Mouse (Mus musculus) embryonic facial prominence, embryonic 10.5 days (tissue): Measurements from ENCODE around the gene Sox5. TPM values are rescaled to one million over a fixed set of nuclear protein-coding genes. Genes with fewer than 3 reads are reported as not detected.

Experiments used
- DNase-seq: peaks from one replicate; pipeline ENCODE4 v3.0.0-alpha.2; 2017; ENCODE audit warnings: low spot score
- H3K27ac ChIP-seq: fragments of 300-500 bp; sonication (generic); replicated peaks from 2 replicates; pipeline ENCODE4 v1.5.1; 2016; ENCODE audit warnings: mild to moderate bottlenecking
- H3K27me3 ChIP-seq: fragments of 300-500 bp; sonication (generic); replicated peaks from 2 replicates; pipeline ENCODE4 v1.6.1; 2016; ENCODE audit warnings: low read depth, mild to moderate bottlenecking; ENCODE audit not compliant: poor library complexity, severe bottlenecking
- H3K36me3 ChIP-seq: fragments of 300-500 bp; sonication (generic); replicated peaks from 2 replicates; pipeline ENCODE4 v1.6.1; 2016; ENCODE audit warnings: mild to moderate bottlenecking, moderate library complexity
- H3K4me1 ChIP-seq: fragments of 300-500 bp; sonication (generic); 2 replicates; pipeline ENCODE4 v1.6.1; 2016
- H3K4me3 ChIP-seq: fragments of 300-500 bp; sonication (generic); 2 replicates; pipeline ENCODE4 v1.5.1; 2016; ENCODE audit warnings: mild to moderate bottlenecking, moderate library complexity
- H3K9me3 ChIP-seq: fragments of 300-500 bp; sonication (generic); 2 replicates; pipeline ENCODE4 v1.6.1; 2016; ENCODE audit warnings: mild to moderate bottlenecking
- WGBS: fragments of 180-500 bp; shearing (Covaris S2); methylation state at CpG from one replicate; pipeline ENCODE4 v1.1.7; 2016; 5-methylcytosine and 5-hydroxymethylcytosine counted together
- polyA plus RNA-seq: library from polyadenylated mRNA; unstranded; fragments of >200 nt; fragmentation: Nextera tagmentation; extraction: Ambion mirVana; gene quantifications from 2 replicates; pipeline ENCODE4 v1.2.1, GENCODE M21; 2016

The Sox5 gene
- polyA plus RNA-seq = 60.0 and 65.1 TPM in 2 replicates

- H3K36me3 ChIP-seq = no peaks in the 10 kb centered on the region
- peaks cover 29% of the 10 kb centered on the region for H3K4me1 ChIP-seq
- DNase-seq = peak; percentile 77
- no peaks in the 10 kb centered on the region for H3K9me3 ChIP-seq
- H3K27ac ChIP-seq = peak within 1 kb of the TSS; percentile 86
- under 1% methylated on average over 47 of the region's 47 CpGs for WGBS
- peak within 1 kb of the TSS; percentile 73 for H3K4me3 ChIP-seq
- peaks cover 50% of the 10 kb centered on the region for H3K27me3 ChIP-seq
These were observed at the start of gene Sox5 for GRCm38 (mm10) chr6:144781431-144782030. Gene Sox5 (minus strand): TSS chr6:144781977.

GRCm38 (mm10) chr6:144825018-144825602 lies 43.3 kb upstream of the Sox5 start:
- no peaks in the 10 kb centered on the region for H3K9me3 ChIP-seq
- no peak for DNase-seq
- 94% methylated on average over 6 of the region's 6 CpGs for WGBS
- no peaks in the 10 kb centered on the region for H3K36me3 ChIP-seq
- H3K27me3 ChIP-seq = no peaks in the 10 kb centered on the region
- no peak overlapping the region for H3K4me3 ChIP-seq
- H3K4me1 ChIP-seq = peaks cover 7% of the 10 kb centered on the region; the same call in 1 of the 2 replicates
- no peak overlapping the region for H3K27ac ChIP-seq

- Histone ChIP-seq H3K9me3 (no peaks in the 10 kb centered on the region), H3K27ac (no peak overlapping the region), H3K4me1 (peaks cover 7% of the 10 kb centered on the region; the same call in 1 of the 2 replicates), H3K4me3 (no peak overlapping the region), H3K27me3 (no peaks in the 10 kb centered on the region), H3K36me3 (no peaks in the 10 kb centered on the region)
- DNase-seq = no peak
- WGBS = 78% methylated on average over 12 of the region's 12 CpGs
These were observed 42.4 kb upstream of the Sox5 start for GRCm38 (mm10) chr6:144824153-144824552.

DNA sequence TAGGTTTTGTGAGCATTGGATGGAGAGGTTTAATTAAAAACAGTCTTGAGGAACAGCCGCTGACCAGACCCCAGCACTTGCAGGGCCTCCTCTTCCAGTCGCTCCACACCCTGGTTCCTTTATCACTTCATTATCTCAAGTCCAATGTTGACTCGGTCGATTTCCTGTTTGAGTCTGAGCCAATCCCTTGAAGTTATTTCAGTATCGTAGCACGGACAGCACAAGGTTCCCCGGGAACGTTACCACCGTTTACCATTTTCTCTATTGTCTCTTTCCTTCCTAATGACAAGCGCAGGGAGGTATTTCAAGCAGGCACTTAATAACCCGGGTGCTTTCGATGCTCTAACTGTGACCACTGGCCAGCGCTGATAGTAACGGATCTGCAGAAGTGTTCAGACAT lies 40.8 kb upstream of the Sox5 start:
- H3K27ac ChIP-seq = no peak overlapping the region
- H3K36me3 ChIP-seq = no peaks in the 10 kb centered on the region
- no peaks in the 10 kb centered on the region for H3K9me3 ChIP-seq
- peaks cover 7% of the 10 kb centered on the region; the same call in 1 of the 2 replicates for H3K4me1 ChIP-seq
- no peaks in the 10 kb centered on the region for H3K27me3 ChIP-seq
- DNase-seq = peak; percentile 8
- H3K4me3 ChIP-seq = no peak overlapping the region
- WGBS = 65% methylated on average over 14 of the region's 14 CpGs

- WGBS = 82% methylated on average over 6 of the region's 6 CpGs
- DNase-seq = peak; percentile 3
These were observed 39.2 kb upstream of the Sox5 start for GRCm38 (mm10) chr6:144821019-144821418.

GRCm38 (mm10) chr6:144818016-144818415 lies 36.2 kb upstream of the Sox5 start:
- no peaks in the 10 kb centered on the region for H3K4me1 ChIP-seq
- H3K27ac ChIP-seq = no peak overlapping the region
- 90% methylated on average over 4 of the region's 4 CpGs for WGBS
- H3K27me3 ChIP-seq = no peaks in the 10 kb centered on the region
- no peaks in the 10 kb centered on the region for H3K9me3 ChIP-seq
- H3K4me3 ChIP-seq = no peak overlapping the region
- peak; percentile 2 for DNase-seq
- H3K36me3 ChIP-seq = no peaks in the 10 kb centered on the region

More at GRCm38 (mm10) chr6:144821019-144821418, 39.2 kb upstream of the Sox5 start:
- H3K36me3 ChIP-seq = no peaks in the 10 kb centered on the region
- H3K4me1 ChIP-seq = peaks cover 7% of the 10 kb centered on the region; the same call in 1 of the 2 replicates
- H3K4me3 ChIP-seq = no peak overlapping the region
- no peaks in the 10 kb centered on the region for H3K27me3 ChIP-seq
- H3K27ac ChIP-seq = no peak overlapping the region
- no peaks in the 10 kb centered on the region for H3K9me3 ChIP-seq

DNA sequence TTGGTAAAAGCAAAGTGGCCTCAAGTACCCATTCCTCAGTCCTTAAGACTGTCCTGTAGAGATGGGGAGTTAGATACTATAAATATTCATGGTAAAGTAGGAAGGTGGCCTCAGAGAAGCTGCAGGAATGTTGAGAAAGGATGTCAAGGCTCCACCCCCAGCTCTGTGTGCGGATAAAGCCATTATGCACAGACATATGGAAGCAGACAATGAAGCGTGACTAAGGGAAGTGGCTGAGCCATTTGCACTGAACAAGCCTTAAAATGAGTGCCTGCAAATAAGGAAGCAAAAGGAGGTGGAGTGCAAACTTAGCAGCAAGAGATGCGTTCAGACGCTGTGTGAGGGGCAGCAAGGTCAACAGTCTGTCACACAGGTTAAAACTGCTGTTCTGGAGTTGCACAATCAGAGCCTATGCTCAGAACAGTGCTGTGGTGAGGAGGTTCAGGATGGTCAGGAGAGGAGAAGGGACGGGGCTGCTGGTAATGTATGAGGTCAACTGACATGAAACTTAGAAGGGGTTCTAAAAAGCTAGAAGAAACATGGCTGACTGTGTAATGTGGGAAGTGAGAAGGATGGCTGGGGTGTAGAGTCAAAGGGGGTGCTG lies 35.7 kb upstream of the Sox5 start:
- Histone ChIP-seq H3K36me3 (no peaks in the 10 kb centered on the region), H3K9me3 (no peaks in the 10 kb centered on the region), H3K4me3 (no peak overlapping the region), H3K27ac (no peak overlapping the region), H3K4me1 (no peaks in the 10 kb centered on the region), H3K27me3 (no peaks in the 10 kb centered on the region)
- WGBS = 81% methylated on average over 5 of the region's 5 CpGs
- peak; percentile 6 for DNase-seq

GRCm38 (mm10) chr6:144815542-144815941 lies 33.8 kb upstream of the Sox5 start:
- DNase-seq = peak; percentile 4
- H3K27ac ChIP-seq = no peak overlapping the region
- H3K36me3 ChIP-seq = no peaks in the 10 kb centered on the region
- H3K4me1 ChIP-seq = no peaks in the 10 kb centered on the region
- H3K27me3 ChIP-seq = no peaks in the 10 kb centered on the region
- no peak overlapping the region for H3K4me3 ChIP-seq
- H3K9me3 ChIP-seq = no peaks in the 10 kb centered on the region
- 76% methylated on average over 5 of the region's 5 CpGs for WGBS

DNA sequence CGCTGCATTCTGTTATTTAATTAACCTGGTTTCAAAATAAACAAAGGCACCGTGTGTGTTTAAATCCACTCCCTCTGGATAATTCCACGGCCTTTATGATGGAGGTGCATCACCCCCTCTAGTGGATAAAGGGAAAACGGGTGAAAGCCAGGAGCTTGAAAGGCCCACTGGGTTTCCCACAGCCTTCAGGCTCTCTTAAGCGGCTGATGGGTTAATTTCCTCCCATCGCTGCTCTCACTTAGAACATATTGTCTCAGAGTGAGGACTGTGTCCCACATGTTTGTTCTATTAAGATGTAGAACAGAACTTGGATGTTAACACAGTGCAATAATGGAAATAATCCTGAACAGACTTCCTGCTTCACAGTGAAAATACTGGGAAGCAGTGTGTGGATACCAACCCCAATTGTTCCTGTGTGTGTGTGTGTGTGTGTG lies 33.2 kb upstream of the Sox5 start:
- H3K4me1 ChIP-seq = no peaks in the 10 kb centered on the region
- peak; percentile 50 for DNase-seq
- H3K27ac ChIP-seq = no peak overlapping the region
- H3K4me3 ChIP-seq = no peak overlapping the region
- 11% methylated on average over 6 of the region's 6 CpGs for WGBS
- H3K36me3 ChIP-seq = no peaks in the 10 kb centered on the region
- H3K9me3 ChIP-seq = no peaks in the 10 kb centered on the region
- no peaks in the 10 kb centered on the region for H3K27me3 ChIP-seq

DNA sequence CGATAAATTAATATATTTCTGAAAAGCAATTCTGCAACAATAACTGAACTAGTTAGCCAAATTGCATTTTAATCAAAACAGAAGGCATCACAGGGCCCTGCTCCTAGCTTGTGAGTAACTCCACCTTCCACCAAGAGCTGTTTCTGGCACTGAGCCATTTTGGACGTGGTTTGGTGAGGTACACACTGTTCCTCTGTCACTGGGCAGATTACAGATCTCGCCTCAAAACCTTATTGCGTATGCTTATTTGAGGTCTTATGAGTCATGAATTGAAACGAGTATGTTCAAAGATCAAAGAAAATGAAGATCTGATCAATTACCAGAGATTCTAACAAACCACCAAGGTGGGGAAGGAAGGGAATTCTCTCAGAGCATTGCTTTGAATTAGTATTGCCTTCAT lies 22.5 kb upstream of the Sox5 start:
- no peaks in the 10 kb centered on the region for H3K36me3 ChIP-seq
- no peaks in the 10 kb centered on the region for H3K27me3 ChIP-seq
- peaks cover 9% of the 10 kb centered on the region; the same call in 1 of the 2 replicates for H3K9me3 ChIP-seq
- H3K4me3 ChIP-seq = no peak overlapping the region
- no peaks in the 10 kb centered on the region for H3K4me1 ChIP-seq
- H3K27ac ChIP-seq = no peak overlapping the region
- DNase-seq = no peak
- 91% methylated on average over 5 of the region's 5 CpGs for WGBS

GRCm38 (mm10) chr6:144803063-144803462 lies 21.3 kb upstream of the Sox5 start:
- H3K9me3 ChIP-seq = peaks cover 9% of the 10 kb centered on the region; the same call in 1 of the 2 replicates
- no peak for DNase-seq
- H3K27ac ChIP-seq = no peak overlapping the region
- H3K4me1 ChIP-seq = no peaks in the 10 kb centered on the region
- H3K36me3 ChIP-seq = no peaks in the 10 kb centered on the region
- H3K27me3 ChIP-seq = no peaks in the 10 kb centered on the region
- WGBS = 88% methylated on average over 1 of the region's 1 CpGs
- no peak overlapping the region for H3K4me3 ChIP-seq

GRCm38 (mm10) chr6:144794356-144794755 lies 12.6 kb upstream of the Sox5 start:
- H3K4me1 ChIP-seq = peaks cover 10% of the 10 kb centered on the region
- DNase-seq = no peak
- H3K36me3 ChIP-seq = no peaks in the 10 kb centered on the region
- H3K27ac ChIP-seq = no peak overlapping the region
- no peak overlapping the region for H3K4me3 ChIP-seq
- H3K27me3 ChIP-seq = no peaks in the 10 kb centered on the region
- 72% methylated on average over 3 of the region's 3 CpGs for WGBS
- H3K9me3 ChIP-seq = no peaks in the 10 kb centered on the region

- Histone ChIP-seq H3K27me3 (no peaks in the 10 kb centered on the region), H3K4me3 (no peak overlapping the region), H3K27ac (no peak overlapping the region), H3K36me3 (no peaks in the 10 kb centered on the region), H3K9me3 (no peaks in the 10 kb centered on the region), H3K4me1 (peaks cover 10% of the 10 kb centered on the region)
- WGBS = 85% methylated on average over 8 of the region's 8 CpGs
- DNase-seq = no peak
These were observed 11.1 kb upstream of the Sox5 start for GRCm38 (mm10) chr6:144792871-144793270.
